Mouse (Mus musculus) hindbrain, postnatal 0 days (tissue): ENCODE measurements around the gene Gm20388. TPM values are rescaled to one million over a fixed set of nuclear protein-coding genes. Genes with fewer than 3 reads are reported as not detected.

Source experiments
- ATAC-seq: fragments of 200-750 bp; cut with Nextera tagmentation; 2 replicates; pipeline ENCODE4 v1.8.0; 2017; ENCODE audit warnings: mild to moderate bottlenecking, moderate TSS enrichment, moderate library complexity
- DNase-seq: peaks from one replicate; pipeline ENCODE4 v3.0.0-alpha.2; 2015; ENCODE audit warnings: low spot score
- H3K27ac ChIP-seq: fragments of 300-500 bp; sonication (generic); 2 replicates; pipeline ENCODE4 v1.5.1; 2014; ENCODE audit warnings: mild to moderate bottlenecking
- H3K27me3 ChIP-seq: fragments of 300-500 bp; sonication (generic); 2 replicates; pipeline ENCODE4 v1.6.1; 2014; ENCODE audit warnings: low read length, mixed read lengths; ENCODE audit not compliant: insufficient read depth
- H3K36me3 ChIP-seq: fragments of 300-500 bp; sonication (generic); 2 replicates; pipeline ENCODE4 v1.6.1; 2014; ENCODE audit warnings: low read length, mixed read lengths; ENCODE audit not compliant: insufficient read depth
- H3K4me1 ChIP-seq: fragments of 300-500 bp; sonication (generic); 2 replicates; pipeline ENCODE4 v1.6.1; 2014; ENCODE audit warnings: antibody characterized with exemption, low read length, mixed read lengths; ENCODE audit not compliant: insufficient read depth
- H3K4me2 ChIP-seq: fragments of 300-500 bp; sonication (generic); 2 replicates; pipeline ENCODE4 v1.6.1; 2014; ENCODE audit warnings: low read depth, mild to moderate bottlenecking, low read length, moderate library complexity, mixed read lengths
- H3K4me3 ChIP-seq: fragments of 300-500 bp; sonication (generic); 2 replicates; pipeline ENCODE4 v1.5.1; 2014; ENCODE audit warnings: low read length
- H3K9ac ChIP-seq: fragments of 300-500 bp; sonication (generic); replicated peaks from 2 replicates; pipeline ENCODE4 v1.6.1; 2014; ENCODE audit warnings: mild to moderate bottlenecking, low read length, moderate library complexity, mixed read lengths
- H3K9me3 ChIP-seq: fragments of 300-500 bp; sonication (generic); 2 replicates; pipeline ENCODE4 v1.6.1; 2016; ENCODE audit warnings: low read length, mixed read lengths
- CTCF ChIP-seq: IDR thresholded peaks from 2 replicates; pipeline ENCODE4 v1.5.1; 2016; ENCODE audit warnings: antibody characterized with exemption, control low read depth, low read depth
- WGBS: fragments of 180-500 bp; shearing (Covaris S2); extraction: QIAGEN DNeasy Blood & Tissue Kit; methylation state at CpG from one replicate; pipeline ENCODE4 v1.1.7; 2014; 5-methylcytosine and 5-hydroxymethylcytosine counted together
- polyA plus RNA-seq: library from polyadenylated mRNA; unstranded; fragments of >200 nt; fragmentation: Nextera tagmentation; extraction: Ambion mirVana; gene quantifications from 2 replicates; pipeline ENCODE4 v1.2.1, GENCODE M21; 2015
- total RNA-seq: library from RNA; depleted of rRNA; stranded (reverse); fragments of >200 nt; gene quantifications from 2 replicates; pipeline ENCODE4 v1.2.3, GENCODE M21; 2014

Gm20388 gene
- total and polyA plus RNA-seq, 2 experiments from 2014 or later = 71.3 TPM; not detected in 1

DNA sequence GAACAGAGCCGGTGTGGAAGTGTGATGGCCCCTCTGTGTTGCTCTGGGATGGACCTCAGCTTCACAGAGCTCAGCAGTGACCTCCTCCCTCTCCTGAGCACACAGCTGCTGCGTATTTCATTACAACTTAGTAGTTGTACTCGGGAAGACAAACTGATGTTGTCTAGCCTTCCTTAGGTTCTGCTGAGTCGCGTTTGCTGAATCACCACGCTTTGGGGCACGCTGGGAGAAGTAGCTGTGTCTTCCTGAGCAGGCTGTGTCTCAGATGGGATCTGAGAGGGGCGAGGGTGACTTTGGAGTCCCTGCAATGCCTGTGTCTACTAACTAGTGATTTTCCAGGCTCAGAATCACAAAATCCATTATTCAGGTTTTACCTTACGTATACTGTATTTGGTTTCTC is 2868.6 kb downstream of the Gm20388 start:
- H3K4me2 ChIP-seq = no peak overlapping the region
- ATAC-seq (no peak), DNase-seq (no peak)
- peaks cover 7% of the 10 kb centered on the region; the same call in 1 of the 2 replicates for H3K4me1 ChIP-seq
- TF ChIP-seq CTCF = no peak
- no peaks in the 10 kb centered on the region for H3K9me3 ChIP-seq
- WGBS = 76% methylated on average over 9 of the region's 9 CpGs
- no peak overlapping the region for H3K4me3 ChIP-seq
- peaks cover 27% of the 10 kb centered on the region for H3K36me3 ChIP-seq
- no peak overlapping the region for H3K27ac ChIP-seq
- no peaks in the 10 kb centered on the region for H3K27me3 ChIP-seq
- H3K9ac ChIP-seq = no peak overlapping the region

DNA sequence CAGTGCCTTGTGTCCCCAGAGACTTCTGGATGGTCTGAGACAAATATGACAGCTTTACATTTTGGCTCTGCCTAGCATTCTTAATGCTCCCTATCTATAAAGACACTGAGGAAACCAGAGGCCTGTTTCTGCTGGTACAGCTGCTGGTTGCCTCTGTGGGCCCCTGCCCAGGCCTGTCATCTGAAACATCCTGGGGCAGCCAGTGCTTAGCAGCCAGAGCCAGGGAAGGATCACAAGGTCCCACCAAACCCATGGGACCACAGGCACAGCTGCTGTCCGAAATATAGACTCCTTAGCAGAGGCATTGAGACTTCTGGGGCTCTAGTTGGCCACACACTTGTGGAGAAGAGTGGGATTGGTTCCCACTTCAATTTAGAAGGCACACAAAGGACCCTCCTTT is 2874.1 kb downstream of the Gm20388 start:
- H3K36me3 ChIP-seq = peaks cover 40% of the 10 kb centered on the region

DNA sequence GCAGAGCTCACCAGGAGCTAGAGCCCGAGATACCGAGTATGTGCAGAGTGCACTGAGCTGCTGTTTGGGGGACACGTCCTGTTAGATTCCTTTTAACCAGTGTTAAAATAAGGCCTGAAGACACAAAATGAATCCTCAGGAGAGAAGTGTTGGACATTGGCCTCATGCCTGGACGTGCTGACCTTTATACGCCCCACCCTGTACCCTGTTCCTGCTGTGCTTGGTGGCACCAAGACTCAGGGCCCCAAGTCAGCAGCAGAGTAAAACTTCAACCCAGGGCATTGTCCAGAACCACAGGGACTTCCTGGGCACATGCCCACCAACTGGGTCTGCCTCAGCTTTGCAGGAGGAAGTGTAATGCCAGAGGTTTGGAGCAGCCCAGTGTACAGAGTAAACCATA is 2879.2 kb downstream of the Gm20388 start:
- Histone ChIP-seq H3K4me3 (no peak overlapping the region), H3K4me2 (no peak overlapping the region), H3K36me3 (peaks cover 24% of the 10 kb centered on the region), H3K9me3 (no peaks in the 10 kb centered on the region), H3K4me1 (no peaks in the 10 kb centered on the region), H3K27ac (no peak overlapping the region), H3K9ac (no peak overlapping the region), H3K27me3 (no peaks in the 10 kb centered on the region)
- WGBS = 91% methylated on average over 5 of the region's 5 CpGs
- ATAC-seq = no peak
- DNase-seq = no peak
- TF ChIP-seq CTCF = no peak

More for the DNA sequence above, 2874.1 kb downstream of the Gm20388 start:
- H3K4me2 ChIP-seq = no peak overlapping the region
- no peak overlapping the region for H3K9ac ChIP-seq
- 66% methylated on average over 1 of the region's 1 CpGs for WGBS
- no peaks in the 10 kb centered on the region for H3K4me1 ChIP-seq
- no peak for TF ChIP-seq CTCF
- H3K4me3 ChIP-seq = no peak overlapping the region
- no peak for ATAC-seq
- no peak overlapping the region for H3K27ac ChIP-seq
- H3K9me3 ChIP-seq = no peaks in the 10 kb centered on the region
- DNase-seq = no peak
- H3K27me3 ChIP-seq = no peaks in the 10 kb centered on the region

DNA sequence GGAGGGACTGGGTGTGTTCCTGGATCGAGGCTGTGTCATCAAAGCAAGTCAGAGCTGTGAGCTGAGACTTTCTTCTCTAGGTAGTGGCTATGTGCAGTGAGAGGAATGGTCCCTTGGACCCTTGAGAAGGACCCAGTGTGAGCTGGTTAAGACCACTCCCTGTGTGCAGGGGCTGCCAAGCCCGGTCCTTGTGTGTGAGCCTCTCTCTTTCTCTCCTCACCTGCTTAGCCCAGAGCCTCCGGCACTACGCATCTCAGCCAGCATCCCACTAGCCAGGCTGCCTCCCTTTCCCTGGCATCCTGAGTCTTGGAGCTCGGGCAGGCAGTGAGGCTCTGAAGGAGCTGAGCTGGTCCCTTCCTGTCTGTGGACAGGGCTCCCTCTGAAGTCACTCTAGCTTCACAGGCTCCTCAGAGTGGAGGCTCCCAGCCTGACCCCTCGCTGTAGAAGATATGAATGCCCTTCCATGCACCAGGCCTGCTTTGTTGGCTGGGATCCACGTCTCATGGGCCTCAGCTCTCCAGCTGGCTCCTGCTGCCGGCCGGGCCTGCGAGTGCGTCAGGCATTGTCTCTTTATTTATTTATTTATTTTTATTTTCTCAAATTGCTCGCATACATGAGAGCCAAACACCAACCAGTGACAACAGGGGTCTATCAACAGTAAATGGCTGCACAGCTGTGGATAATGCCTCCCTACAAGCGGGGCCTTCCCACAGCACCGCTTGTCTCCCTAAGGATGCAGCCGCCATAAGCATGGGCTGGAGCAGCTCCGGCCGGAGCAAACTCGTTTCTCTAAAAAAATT is 2882.9 kb downstream of the Gm20388 start:
- no peaks in the 10 kb centered on the region for H3K4me1 ChIP-seq
- TF ChIP-seq CTCF = peak; percentile 46
- H3K27ac ChIP-seq = peak overlapping the region; percentile 52
- no peaks in the 10 kb centered on the region for H3K9me3 ChIP-seq
- 29% methylated on average over 18 of the region's 18 CpGs for WGBS
- no peak overlapping the region for H3K4me2 ChIP-seq
- no peaks in the 10 kb centered on the region for H3K27me3 ChIP-seq
- DNase-seq (peak; percentile 81), ATAC-seq (peak; percentile 81)
- H3K4me3 ChIP-seq = no peak overlapping the region
- peaks cover 13% of the 10 kb centered on the region; the same call in 1 of the 2 replicates for H3K36me3 ChIP-seq
- H3K9ac ChIP-seq = peak overlapping the region; percentile 37

DNA sequence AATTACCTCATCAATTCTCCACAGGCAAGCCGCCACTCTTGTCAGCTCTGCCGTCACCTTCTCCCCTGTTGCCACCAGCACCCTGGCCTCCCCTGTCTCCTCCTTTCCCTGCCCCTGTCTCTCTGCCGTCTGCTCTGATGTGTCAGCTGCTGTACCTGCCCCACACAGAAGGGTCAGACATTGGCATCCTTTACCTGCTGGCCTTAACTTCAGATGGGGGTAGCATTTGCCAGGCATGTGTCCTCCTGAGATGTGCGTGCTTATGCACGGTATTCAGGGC is 2883.5 kb downstream of the Gm20388 start:
- H3K27ac ChIP-seq = peak overlapping the region; percentile 52
- peaks cover 13% of the 10 kb centered on the region; the same call in 1 of the 2 replicates for H3K36me3 ChIP-seq
- H3K27me3 ChIP-seq = no peaks in the 10 kb centered on the region
- H3K4me2 ChIP-seq = no peak overlapping the region
- ATAC-seq (no peak), DNase-seq (no peak)
- WGBS = 37% methylated on average over 5 of the region's 5 CpGs
- H3K9ac ChIP-seq = peak overlapping the region; percentile 37; the same call in 1 of the 2 replicates
- H3K4me3 ChIP-seq = no peak overlapping the region
- no peaks in the 10 kb centered on the region for H3K9me3 ChIP-seq
- no peak for TF ChIP-seq CTCF
- no peaks in the 10 kb centered on the region for H3K4me1 ChIP-seq

DNA sequence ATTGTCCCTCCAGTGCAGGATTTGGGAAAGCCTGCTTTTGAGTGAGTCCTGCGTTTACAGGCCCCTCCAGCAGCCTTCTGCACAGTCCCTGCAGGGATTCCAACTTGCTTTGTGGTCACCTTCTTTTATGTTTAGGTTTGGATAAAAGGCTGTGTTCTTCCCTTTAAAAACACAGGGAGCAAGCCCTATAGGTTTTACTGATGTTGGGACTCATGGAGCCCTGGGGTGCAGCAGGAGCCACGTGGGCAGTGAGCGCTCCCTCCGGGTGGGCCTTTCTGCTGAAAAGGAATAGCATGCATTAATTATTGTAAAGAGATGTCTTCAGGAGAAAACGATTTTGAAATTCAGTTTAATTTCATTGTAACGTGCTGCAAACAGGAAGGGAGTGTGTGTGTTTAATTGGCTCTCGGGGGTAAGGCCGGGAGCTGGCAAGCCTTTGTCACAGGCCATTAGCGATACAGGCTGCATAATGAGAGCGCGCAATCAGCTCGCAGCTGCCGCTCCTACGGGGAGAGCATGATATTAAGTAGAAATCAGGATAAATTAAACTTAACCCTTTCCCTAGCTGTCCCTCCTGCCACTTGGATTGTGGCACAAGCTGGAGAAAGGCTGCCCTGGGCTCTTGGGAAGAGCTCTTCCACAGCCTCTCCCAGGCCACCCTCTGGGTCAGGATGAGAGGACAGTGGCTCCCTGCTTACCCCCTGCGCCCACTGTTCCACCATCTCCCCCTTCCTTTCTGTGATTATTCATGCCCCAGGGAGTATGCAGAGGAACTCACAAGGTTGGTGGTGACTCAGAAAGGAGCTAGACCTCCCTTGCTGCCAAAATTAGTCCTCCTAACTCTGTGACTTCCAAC is 2893.5 kb downstream of the Gm20388 start:
- Histone ChIP-seq H3K9ac (no peak overlapping the region), H3K27me3 (no peaks in the 10 kb centered on the region), H3K9me3 (no peaks in the 10 kb centered on the region), H3K36me3 (no peaks in the 10 kb centered on the region), H3K4me3 (no peak overlapping the region), H3K27ac (peak overlapping the region; percentile 62), H3K4me2 (0 out of 2 replicates have a peak overlapping the region, but pooled peaks have one; percentile 21), H3K4me1 (peaks cover 35% of the 10 kb centered on the region)
- 16% methylated on average over 15 of the region's 15 CpGs for WGBS
- no peak for TF ChIP-seq CTCF
- peak; percentile 83 for DNase-seq
- ATAC-seq = peak; percentile 71
